Mouse (Mus musculus): ENCODE data around the gene Vegfc.

Vegfc gene

DNA sequence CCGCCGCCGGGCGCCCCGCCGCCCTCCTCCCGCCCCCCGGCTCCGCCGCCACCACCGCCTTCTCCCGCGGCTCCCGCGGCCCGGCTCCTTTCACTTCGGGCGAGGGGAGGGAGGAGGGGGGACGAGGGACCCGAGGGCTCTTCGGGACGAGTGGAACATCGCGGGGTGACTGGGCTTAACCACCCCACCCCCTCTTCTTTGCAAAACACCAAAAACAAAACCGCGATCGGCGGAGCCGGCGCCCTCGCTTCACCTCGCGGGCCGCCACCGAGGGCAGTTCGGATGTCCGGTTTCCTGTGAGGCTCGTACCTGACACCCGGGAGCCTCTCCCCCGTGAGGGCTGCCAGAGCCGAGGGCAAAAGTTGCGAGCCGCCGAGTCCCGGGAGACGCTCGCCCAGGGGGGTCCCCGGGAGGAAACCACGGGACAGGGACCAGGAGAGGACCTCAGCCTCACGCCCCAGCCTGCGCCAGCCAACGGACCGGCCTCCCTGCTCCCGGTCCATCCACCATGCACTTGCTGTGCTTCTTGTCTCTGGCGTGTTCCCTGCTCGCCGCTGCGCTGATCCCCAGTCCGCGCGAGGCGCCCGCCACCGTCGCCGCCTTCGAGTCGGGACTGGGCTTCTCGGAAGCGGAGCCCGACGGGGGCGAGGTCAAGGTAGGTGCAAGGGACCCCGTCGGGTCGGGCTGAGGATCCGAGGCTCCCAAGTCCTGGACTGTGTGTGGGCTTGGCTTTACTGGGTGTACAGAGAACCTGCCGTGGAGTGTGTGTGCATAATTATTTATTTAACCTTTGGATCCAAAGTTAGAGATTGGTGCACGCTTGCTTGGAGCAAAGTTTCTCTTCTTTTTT lies at the start of gene Vegfc:
Gene Vegfc, plus strand, starts transcription at position 336 of the 850 bp plus-strand sequence.
- DNase-seq, result peak; percentile 54 to 56

- DNase-seq, result no peak
Observed at GRCm38 (mm10) chr8:54034584-54034983, 42.8 kb upstream of the Vegfc start.

GRCm38 (mm10) chr8:54042601-54043000 lies 34.8 kb upstream of the Vegfc start:
- DNase-seq, result no peak

DNA sequence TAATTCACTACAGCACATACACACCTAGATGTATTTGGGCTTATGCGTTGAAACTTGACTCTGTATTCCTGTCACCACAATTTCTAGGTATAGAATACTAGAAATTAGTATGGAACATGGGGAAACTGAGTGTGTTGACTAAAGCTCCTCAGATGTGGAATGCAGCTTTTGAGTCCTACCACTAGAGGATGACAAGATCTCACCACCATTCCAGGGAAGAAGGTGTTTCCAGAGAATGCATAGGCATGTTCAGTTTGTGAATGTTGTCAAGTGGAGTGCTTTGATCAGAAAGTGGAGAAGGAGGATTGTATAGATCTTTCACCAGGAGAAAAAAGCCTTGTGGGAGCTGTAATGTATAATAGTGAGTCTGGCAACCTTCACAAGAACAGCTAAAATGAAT lies 33.9 kb upstream of the Vegfc start:
- DNase-seq, result no peak

DNA sequence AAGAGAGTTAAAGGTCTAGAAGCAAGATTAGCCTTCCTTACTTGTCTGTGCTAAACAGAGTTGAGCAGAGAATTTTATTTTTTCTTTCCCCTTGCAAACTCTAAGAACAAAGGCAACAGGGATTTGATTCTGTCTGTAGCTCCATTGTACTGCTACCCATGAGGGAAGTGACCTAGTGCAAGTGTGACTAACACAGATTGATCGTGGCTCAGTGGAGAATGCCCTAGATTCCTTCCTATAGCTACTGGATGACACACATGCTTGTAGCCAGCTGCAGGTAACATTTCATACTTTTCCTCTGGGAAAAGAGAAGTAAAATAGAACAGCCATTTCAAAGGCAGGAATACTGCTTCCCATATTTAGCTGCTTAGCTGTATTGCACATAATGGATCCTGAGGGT lies 24.2 kb upstream of the Vegfc start:
- DNase-seq, result no peak

DNA sequence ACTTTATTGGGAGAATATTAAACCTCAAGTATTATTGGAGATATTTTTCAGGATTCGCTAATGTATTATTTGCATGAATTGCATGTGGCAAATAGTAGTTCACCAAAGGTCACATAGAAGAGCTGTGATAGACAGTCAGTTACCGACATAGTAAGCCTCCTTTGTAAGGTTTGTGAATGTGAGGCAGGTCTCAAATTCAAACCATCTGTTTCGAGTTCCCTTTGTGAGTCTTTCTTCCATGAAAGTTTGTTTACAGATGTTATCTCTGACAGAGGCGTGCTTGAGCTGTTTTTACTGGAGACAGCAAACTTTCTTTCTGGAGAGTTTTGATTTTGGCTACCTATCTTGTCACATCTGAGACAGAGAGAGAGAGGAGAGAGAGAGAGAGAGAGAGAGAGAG lies 11.9 kb upstream of the Vegfc start:
- no peak for DNase-seq

- no peak for DNase-seq
Observed at GRCm38 (mm10) chr8:54076301-54076700, 1.1 kb upstream of the Vegfc start.

- DNase-seq, result peak; percentile 54 to 68
Observed at GRCm38 (mm10) chr8:54076791-54077270, 575 bp upstream of the Vegfc start.

- DNase-seq, result peak; percentile 5 to 21
Observed at GRCm38 (mm10) chr8:54078121-54078440, 675 bp downstream of the Vegfc start.

DNA sequence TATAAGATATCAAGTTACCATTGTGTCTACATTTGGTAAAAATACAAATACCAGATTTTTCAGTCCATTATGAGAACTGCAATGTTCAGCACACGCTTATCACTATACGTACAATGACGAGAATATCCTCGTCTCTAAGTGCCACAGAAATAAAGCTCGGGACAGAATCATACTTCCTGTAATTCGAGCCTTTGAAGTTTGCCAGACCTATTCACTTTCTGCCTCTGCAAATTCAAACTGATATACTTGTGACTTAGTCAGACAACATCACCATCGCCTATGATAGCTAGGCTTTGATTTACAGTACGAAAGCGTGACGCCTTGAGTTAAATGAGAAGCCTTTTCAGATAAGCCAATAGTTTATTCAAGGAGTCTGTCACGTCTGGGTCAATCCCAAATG lies 1.6 kb downstream of the Vegfc start:
- DNase-seq, result no peak

DNA sequence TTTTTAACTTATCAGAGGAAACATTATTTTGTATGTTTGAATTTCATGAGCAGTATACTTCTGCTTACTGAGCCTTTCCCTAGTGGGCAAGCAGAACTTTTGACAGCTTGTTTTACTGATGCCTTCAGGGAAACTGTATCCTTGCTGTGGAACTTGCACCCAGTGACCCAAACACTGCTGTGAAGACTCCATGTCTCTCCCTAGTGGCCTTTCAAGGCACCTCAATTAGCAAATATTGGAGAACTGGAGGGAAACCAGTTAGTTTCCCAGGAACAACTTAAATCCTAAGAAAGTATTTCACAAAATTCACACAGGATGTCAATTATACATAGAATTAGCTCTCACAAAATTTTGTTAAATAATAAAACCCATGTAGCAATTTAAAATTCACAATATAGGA lies 2.2 kb downstream of the Vegfc start:
- DNase-seq, result peak in 1 of 2 experiments; percentile 8

- no peak for DNase-seq
Observed at GRCm38 (mm10) chr8:54085896-54086295, 8.5 kb downstream of the Vegfc start.

DNA sequence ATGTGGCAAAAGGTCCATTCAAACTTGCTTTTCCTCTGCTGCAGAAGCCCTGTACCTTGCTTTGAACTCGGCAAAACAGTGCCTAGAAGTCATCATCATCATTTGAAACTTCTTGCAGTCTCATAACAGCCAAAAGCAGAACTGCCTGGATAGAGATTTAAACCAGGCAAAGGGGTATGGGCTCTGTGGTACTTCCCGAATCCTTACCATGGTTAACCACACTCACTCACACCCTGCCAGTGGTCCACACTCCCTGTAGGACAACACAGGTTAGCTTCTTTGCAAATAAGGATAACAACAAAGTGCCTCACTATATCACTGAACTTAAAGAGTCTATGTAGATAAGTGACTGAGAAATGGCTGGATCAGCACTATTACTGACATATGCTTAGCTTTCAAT lies 9.7 kb downstream of the Vegfc start:
- no peak for DNase-seq

DNA sequence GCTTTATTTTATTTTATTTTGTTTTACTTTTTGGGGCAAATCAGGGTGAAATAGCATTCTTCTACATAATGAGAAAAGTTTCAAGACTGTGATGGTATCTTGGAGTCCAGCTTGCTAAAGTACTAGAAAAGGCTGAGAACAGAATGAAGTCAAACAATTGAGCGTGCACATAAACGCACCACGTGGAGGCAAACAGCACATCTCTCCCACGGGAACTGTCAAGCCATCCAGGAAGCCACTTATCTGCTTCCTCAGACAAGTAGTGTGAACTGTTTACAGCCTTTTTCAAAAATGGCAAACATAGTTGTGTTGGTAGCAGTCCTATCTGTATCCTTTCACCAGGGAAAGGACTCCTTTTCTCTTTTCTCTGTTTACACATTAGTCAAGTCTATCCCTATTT lies 11.8 kb downstream of the Vegfc start:
- no peak for DNase-seq

DNA sequence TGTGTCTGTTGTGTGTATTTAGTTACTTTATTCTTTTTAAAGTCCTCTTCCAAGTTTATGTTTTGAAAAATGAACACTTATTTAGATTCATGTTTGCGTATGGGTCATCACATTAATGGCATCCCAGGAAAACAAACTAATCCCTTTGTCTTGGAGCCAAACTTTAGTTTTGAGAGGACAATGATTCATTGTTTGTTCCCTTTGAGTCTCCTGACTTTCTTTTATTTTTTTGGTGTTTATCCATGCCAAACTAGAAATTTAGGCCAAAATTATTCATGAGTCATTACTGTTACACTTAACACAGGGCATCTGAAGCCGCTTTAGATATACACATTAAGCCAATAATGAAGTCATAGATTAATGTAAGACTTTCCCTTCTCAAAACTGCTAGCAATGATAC lies 12.5 kb downstream of the Vegfc start:
- DNase-seq, result no peak

GRCm38 (mm10) chr8:54100058-54100457 lies 22.7 kb downstream of the Vegfc start:
- no peak for DNase-seq

DNA sequence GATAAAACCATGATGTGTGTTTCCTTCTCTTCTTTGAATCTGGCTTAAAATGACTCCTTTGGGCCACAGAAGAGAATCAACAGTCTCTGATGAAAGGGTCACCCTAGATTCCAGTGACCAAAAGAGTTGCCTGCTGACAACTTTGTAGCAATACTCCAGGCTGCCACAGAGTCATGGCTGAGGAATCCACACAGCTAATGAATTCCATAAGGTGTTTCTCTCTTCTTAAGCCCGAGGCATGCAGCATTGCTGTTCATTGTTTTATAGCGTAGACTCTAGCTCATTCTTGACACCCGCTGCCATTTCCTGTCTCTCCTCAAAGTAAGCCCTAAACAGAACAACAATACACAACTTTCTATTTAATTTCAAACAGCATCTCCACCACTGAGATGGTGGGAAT lies 37.2 kb downstream of the Vegfc start:
- no peak for DNase-seq

DNA sequence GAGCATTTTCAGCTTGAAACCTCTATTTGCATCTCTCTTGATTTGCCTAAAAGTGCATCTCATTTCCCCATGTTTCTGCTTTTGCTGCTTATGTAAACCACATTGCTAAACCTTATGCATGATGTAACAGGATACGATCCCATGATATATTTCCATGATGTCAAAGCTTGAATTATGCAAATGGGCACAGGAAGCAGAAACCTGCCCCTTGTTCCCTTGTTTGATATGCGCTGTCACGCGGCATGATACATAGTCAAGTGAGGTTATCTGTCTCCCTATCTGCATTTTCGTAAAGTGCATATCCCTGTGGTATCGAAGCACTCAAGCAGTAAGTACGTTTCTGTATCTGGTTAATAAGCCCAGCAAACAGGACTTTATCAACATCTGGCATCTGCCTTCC lies 42.7 kb downstream of the Vegfc start:
- DNase-seq, result no peak

DNA sequence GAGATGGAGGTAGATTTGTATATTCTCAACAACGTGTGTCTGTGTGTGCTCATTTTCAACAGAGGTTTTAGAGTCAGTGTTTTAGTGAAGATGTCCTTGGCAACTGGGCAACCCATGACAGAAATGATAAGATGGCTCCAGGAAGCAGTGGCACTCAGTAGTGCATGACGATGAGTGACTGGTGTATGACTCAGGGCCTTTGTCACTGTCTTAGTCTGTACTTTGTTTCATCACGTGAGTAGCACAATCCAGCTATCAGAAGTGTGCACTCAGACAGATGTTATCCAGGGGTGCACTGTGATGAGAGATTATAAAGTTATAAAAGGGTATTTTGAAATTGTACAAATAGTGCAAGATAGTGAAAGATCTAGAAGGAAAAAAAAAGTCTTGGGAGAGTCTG lies 44.5 kb downstream of the Vegfc start:
- DNase-seq, result no peak

DNA sequence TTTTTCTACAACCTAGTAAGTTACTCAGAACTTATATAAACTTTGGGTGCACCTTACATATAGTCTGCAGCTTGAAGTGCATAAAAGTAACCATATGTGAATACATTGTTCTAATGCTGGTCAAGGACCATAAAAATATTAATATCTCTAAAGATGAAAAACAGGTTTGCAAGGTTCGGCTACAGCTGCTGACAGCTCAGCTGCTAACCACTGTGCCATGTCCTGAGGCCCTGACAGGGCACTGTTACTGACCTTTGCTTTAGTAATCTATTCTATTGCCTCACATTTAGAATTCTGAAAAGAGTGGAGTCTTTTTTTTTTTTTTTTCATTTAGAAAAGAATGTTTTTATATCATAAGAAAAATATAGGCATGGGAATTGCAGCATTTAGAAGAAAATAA lies 44.9 kb downstream of the Vegfc start:
- no peak for DNase-seq

DNA sequence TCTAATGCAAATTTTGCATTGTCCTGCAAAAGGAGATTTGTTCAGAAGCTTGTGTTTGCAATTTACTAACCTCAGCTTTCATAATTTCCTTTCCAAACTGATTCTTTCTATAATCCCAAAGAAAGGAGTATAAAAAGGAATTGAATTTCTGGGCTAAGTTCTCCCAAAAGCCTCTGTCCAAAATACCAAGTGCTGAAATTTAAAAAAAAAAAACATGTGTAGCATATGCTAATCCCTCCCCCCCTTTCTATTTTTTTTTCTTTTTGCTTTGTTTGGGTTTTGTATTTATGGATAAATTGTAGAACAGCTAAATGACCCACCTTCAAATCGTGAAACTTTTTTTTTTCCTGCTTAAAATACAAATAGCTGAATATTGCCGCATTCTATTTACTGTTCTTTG lies 53.2 kb downstream of the Vegfc start:
- DNase-seq, result no peak

DNA sequence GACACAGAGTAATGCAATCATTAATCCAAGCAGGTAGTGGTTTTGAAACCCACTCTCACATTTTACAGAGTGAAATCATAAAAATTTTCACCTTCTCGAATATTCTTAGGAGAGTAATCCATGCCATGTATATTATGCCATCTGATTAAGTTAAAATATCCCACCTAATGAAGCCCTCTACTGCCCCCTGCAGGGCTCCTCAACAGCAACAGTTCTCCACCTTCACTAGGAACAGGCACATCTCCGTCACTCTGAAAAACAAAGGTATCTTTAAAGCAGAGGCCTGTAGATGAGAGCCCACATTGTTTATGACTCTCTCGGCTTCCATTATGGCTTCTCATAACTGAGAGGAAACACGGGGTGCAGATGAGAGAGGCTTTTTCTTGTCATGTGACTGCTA lies 75.8 kb downstream of the Vegfc start:
- peak; percentile 54 to 56 for DNase-seq

GRCm38 (mm10) chr8:54163505-54163904 lies 86.1 kb downstream of the Vegfc start:
- no peak for DNase-seq

DNA sequence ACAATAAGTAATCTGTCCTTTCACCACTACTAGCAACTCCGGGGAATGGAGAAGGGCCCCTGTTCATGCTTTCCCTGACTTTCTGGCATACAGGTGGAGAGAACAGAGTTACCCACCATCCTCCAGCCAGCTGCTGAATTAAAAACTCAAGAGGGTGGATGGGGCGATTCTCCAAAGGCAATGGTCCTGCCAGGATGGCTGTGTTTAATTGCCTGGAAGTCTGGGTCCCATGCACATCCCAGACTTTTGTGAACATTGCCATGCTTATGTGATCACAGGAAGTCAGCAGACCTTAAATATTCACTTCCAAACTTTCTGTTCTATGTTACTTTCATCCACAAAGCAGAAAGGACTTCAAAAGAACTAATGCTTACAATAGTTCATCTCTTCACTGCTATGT lies 107.9 kb downstream of the Vegfc start:
- DNase-seq, result no peak

DNA sequence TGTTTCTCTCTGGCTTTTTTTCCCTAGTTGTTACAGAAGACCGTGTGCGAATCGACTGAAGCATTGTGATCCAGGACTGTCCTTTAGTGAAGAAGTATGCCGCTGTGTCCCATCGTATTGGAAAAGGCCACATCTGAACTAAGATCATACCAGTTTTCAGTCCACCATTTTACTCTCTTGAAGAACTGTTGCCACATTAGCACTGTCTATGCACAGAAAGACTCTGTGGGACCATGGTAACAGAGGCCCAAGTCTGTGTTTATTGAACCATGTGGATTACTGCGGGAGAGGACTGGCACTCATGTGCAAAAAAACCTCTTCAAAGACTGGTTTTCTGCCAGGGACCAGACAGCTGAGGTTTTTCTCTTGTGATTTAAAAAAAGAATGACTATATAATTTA lies 108.5 kb downstream of the Vegfc start:
- DNase-seq, result no peak

All from cerebellum, postnatal 36 days (tissue).